Mouse (Mus musculus): ENCODE measurements around the gene Clstn1. TPM values are rescaled to one million over a fixed set of nuclear protein-coding genes. Genes with fewer than 3 reads are reported as not detected.

Clstn1 gene
- polyA plus RNA-seq, 1 experiment from 2014 or later = 45.7 TPM

DNA sequence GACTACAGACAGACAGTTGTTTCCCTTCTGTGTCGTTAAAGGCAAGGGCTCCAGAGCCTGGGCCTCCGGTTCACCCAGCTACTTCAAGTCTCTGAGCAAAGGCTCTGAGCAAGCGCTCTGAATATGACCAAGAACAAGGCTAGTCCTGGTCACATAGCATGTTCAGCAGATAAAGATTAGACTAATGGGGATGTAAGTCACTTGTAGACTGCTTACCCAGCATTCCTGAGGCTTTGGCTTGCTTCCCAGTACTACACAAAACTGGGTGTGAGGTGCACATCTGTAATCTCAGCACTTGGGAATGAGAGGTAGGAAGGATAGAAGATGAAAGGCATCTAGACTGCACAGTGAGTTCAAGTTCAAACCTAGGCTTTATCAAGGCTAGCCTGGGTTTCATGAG is 27.9 kb upstream of the Clstn1 start:
- H3K27me3 ChIP-seq (ENCODE audit: insufficient read depth, low read length) = no peaks in the 10 kb centered on the region
- no peak overlapping the region for H3K9ac ChIP-seq
- DNase-seq (peak; percentile 40), ATAC-seq (ENCODE audit: insufficient read depth) (no peak)
- peaks cover 21% of the 10 kb centered on the region for H3K4me1 ChIP-seq (ENCODE audit: insufficient read depth)
- no peak overlapping the region for H3K4me2 ChIP-seq
- no peak overlapping the region for H3K4me3 ChIP-seq (ENCODE audit: low read depth, low read length)
- peaks cover 5% of the 10 kb centered on the region; the same call in 1 of the 2 replicates for H3K36me3 ChIP-seq (ENCODE audit: insufficient read depth)
- H3K9me3 ChIP-seq (ENCODE audit: low read depth, low read length) = no peaks in the 10 kb centered on the region
- WGBS = 57% methylated on average over 3 of the region's 3 CpGs
- no peak for TF ChIP-seq CTCF (IDR thresholded peaks at IDR 0.05; ENCODE audit: low read depth)
- no peak overlapping the region for H3K27ac ChIP-seq (ENCODE audit: low read depth)

GRCm38 (mm10) chr4:149561392-149561791 is 24.9 kb upstream of the Clstn1 start:
- TF ChIP-seq CTCF (IDR thresholded peaks at IDR 0.05; ENCODE audit: low read depth) = no peak
- Histone ChIP-seq H3K27me3 (ENCODE audit: insufficient read depth, low read length) (no peaks in the 10 kb centered on the region), H3K9me3 (ENCODE audit: low read depth, low read length) (no peaks in the 10 kb centered on the region), H3K36me3 (ENCODE audit: insufficient read depth) (0 out of 2 replicates have a peak, but pooled peaks cover 7% of the 10 kb centered on the region), H3K4me3 (ENCODE audit: low read depth, low read length) (no peak overlapping the region), H3K9ac (no peak overlapping the region), H3K27ac (ENCODE audit: low read depth) (no peak overlapping the region), H3K4me2 (no peak overlapping the region), H3K4me1 (ENCODE audit: insufficient read depth) (peaks cover 32% of the 10 kb centered on the region)
- DNase-seq (no peak), ATAC-seq (ENCODE audit: insufficient read depth) (no peak)
- WGBS = 85% methylated on average over 4 of the region's 4 CpGs

DNA sequence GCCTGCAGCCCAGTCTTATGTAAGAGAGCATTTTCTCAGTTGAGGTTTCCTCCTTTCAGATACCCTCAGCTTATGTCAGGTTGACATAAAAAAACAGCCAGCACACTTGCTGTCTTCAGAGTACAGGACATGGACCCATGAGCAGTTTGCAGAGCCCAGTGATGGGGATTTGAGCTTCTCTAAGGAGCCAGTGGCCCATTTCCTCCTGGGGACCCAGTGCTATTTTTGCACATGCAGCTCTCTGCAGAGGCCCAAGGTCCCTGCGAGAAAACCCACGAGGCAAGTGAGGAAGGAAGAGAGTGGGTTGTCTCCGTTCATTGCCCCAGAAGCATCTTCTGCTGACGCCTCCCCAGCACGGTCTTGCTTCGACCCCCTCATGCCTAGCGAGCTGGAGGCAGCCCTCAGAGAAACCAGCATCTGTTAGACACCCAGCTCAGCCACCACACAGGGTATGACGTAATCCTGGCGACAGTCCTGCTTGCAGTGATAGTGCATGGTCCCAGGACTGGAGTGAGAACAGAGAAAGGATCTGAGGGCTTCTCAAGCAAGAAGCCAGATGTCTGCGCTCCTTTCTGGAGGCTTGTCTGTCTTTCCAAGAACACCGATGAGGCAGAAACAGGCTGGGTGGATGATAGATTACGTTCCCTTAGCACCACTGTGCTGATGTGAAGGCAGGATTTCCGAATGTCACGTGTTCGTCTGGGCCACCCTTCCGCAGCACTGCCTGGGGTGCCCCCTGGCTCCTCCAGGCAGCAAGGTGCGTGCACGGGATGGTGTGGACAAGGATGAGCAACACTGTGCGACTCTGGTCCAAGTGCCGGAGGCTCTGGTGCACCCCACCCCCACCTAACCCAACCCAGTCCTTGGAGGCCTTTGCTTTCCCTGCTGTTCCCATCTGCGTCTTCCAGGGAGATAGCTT is 24.0 kb upstream of the Clstn1 start:
- DNase-seq (peak; percentile 79), ATAC-seq (ENCODE audit: insufficient read depth) (peak; percentile 72)
- peak overlapping the region; percentile 36 for H3K4me2 ChIP-seq
- H3K27ac ChIP-seq (ENCODE audit: low read depth) = peak overlapping the region; percentile 65
- H3K9ac ChIP-seq = peak overlapping the region; percentile 17; the same call in 1 of the 2 replicates
- H3K9me3 ChIP-seq (ENCODE audit: low read depth, low read length) = no peaks in the 10 kb centered on the region
- TF ChIP-seq CTCF (IDR thresholded peaks at IDR 0.05; ENCODE audit: low read depth) = no peak
- H3K27me3 ChIP-seq (ENCODE audit: insufficient read depth, low read length) = no peaks in the 10 kb centered on the region
- WGBS = 45% methylated on average over 21 of the region's 21 CpGs
- H3K4me1 ChIP-seq (ENCODE audit: insufficient read depth) = peaks cover 32% of the 10 kb centered on the region
- H3K36me3 ChIP-seq (ENCODE audit: insufficient read depth) = 0 out of 2 replicates have a peak, but pooled peaks cover 7% of the 10 kb centered on the region
- H3K4me3 ChIP-seq (ENCODE audit: low read depth, low read length) = no peak overlapping the region

DNA sequence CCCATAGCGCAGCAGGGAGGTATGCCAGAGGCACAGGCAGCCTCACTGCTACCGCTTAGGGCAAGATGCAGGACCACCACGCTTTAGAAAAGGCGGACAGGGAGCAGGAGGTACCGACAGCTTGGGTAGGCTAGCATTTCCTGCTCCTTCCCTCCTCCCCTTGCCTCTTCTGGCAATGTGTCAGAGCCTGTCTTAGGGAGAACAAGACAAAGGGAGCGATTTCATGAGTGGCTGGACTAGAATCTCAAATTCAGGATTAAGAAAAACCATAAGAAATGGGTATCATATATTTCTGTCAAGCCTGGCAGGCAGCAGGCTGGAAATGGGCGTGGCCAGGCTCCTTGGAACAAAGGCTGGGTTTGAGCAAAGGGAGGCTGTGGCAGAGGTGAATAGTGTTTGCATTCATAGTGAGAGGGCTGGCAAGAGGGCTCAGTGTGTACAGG is 23.3 kb upstream of the Clstn1 start:
- Histone ChIP-seq H3K9me3 (ENCODE audit: low read depth, low read length) (no peaks in the 10 kb centered on the region), H3K27ac (ENCODE audit: low read depth) (peak overlapping the region; percentile 65), H3K4me3 (ENCODE audit: low read depth, low read length) (no peak overlapping the region), H3K9ac (no peak overlapping the region), H3K4me2 (peak overlapping the region; percentile 36), H3K27me3 (ENCODE audit: insufficient read depth, low read length) (no peaks in the 10 kb centered on the region), H3K4me1 (ENCODE audit: insufficient read depth) (peaks cover 27% of the 10 kb centered on the region), H3K36me3 (ENCODE audit: insufficient read depth) (0 out of 2 replicates have a peak, but pooled peaks cover 7% of the 10 kb centered on the region)
- 0 out of 2 replicates have a peak, but pooled peaks have one; percentile 11 for ATAC-seq (ENCODE audit: insufficient read depth)
- WGBS = 28% methylated on average over 7 of the region's 7 CpGs
- no peak for TF ChIP-seq CTCF (IDR thresholded peaks at IDR 0.05; ENCODE audit: low read depth)
- peak; percentile 68 for DNase-seq

GRCm38 (mm10) chr4:149563941-149564361 is 22.3 kb upstream of the Clstn1 start:
- WGBS = 61% methylated on average over 10 of the region's 10 CpGs
- DNase-seq = no peak
- Histone ChIP-seq H3K4me1 (ENCODE audit: insufficient read depth) (peaks cover 27% of the 10 kb centered on the region), H3K27ac (ENCODE audit: low read depth) (peak overlapping the region; percentile 20; the same call in 1 of the 2 replicates), H3K4me3 (ENCODE audit: low read depth, low read length) (no peak overlapping the region), H3K36me3 (ENCODE audit: insufficient read depth) (0 out of 2 replicates have a peak, but pooled peaks cover 7% of the 10 kb centered on the region), H3K9me3 (ENCODE audit: low read depth, low read length) (no peaks in the 10 kb centered on the region), H3K9ac (no peak overlapping the region), H3K27me3 (ENCODE audit: insufficient read depth, low read length) (no peaks in the 10 kb centered on the region), H3K4me2 (0 out of 2 replicates have a peak overlapping the region, but pooled peaks have one; percentile 18)
- no peak for TF ChIP-seq CTCF (IDR thresholded peaks at IDR 0.05; ENCODE audit: low read depth)
- no peak for ATAC-seq (ENCODE audit: insufficient read depth)

DNA sequence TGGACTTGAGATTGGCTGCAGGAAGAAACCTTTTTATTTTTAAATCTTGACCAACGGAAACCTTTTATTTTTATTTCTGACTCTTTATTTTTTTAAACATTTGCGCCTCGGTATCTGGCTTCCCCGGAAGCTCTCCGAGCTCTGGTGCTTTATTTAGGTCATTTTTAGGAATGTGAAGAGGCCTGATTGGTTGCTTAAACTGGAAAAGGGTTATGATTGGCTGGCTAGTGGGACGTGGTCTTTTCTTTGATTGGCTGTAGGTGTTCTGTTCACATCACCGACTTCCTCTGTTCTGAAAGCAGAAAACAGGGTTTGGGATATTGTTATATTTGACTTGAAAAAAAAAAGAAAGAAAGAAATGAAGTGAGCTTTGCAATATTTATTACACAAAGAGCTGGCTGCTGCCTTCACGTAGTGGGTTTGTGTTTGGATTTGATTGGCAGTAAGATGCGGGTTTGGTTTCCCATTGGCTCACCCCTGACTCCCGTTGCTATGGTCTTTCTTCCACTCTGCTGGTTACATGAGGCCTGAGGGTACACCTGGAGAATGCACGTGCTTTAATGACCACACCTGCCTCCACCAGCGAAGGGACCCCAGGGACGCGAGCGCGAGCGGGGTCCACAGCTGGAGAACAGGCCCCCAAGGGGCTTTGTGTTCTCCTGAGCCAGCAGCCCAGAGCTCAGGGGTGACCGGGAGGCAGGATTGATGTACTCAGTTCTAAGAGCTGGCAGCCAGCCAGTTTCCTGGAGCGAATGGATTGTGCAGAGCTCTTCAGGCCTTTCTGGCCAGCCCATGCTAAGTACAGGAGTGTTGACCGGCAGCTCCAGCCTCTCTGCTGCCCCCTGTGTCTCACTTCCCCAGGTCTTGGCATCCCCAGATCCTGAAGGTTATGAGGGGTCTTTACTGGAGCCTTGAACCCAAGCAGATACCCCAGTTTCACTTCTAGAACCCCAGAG is 21.5 kb upstream of the Clstn1 start:
- ATAC-seq (ENCODE audit: insufficient read depth) (peak; percentile 74), DNase-seq (peak; percentile 98)
- peak overlapping the region; percentile 46 for H3K4me2 ChIP-seq
- 35% methylated on average over 20 of the region's 20 CpGs for WGBS
- H3K9ac ChIP-seq = 0 out of 2 replicates have a peak overlapping the region, but pooled peaks have one; percentile 23
- 0 out of 2 replicates have a peak, but pooled peaks cover 7% of the 10 kb centered on the region for H3K36me3 ChIP-seq (ENCODE audit: insufficient read depth)
- H3K4me1 ChIP-seq (ENCODE audit: insufficient read depth) = peaks cover 27% of the 10 kb centered on the region
- H3K9me3 ChIP-seq (ENCODE audit: low read depth, low read length) = no peaks in the 10 kb centered on the region
- TF ChIP-seq CTCF (IDR thresholded peaks at IDR 0.05; ENCODE audit: low read depth) = peak; percentile 64
- H3K27ac ChIP-seq (ENCODE audit: low read depth) = peak overlapping the region; percentile 83
- no peaks in the 10 kb centered on the region for H3K27me3 ChIP-seq (ENCODE audit: insufficient read depth, low read length)
- H3K4me3 ChIP-seq (ENCODE audit: low read depth, low read length) = no peak overlapping the region
